Mouse (Mus musculus): ENCODE measurements at regions not wholly inside any gene's neighbourhood (a gene's known extent, or its start where the extent isn't known, plus 50 kb on each side); places are given as distances from the start of the nearest gene placed in this dataset.

- H3K27ac ChIP-seq (replicated peaks; ENCODE audit: low read depth, low read length): no peak overlapping the region
- no peak overlapping the region for H3K4me3 ChIP-seq (ENCODE audit: insufficient read depth, low read depth, low read length)
- no peaks in the 10 kb centered on the region for H3K4me1 ChIP-seq (ENCODE audit: control insufficient read depth, insufficient read depth, insufficient read length, low read length)
Measured at GRCm38 (mm10) chr14:48024051-48024693, 96.5 kb upstream of the Peli2 start.

- H3K27ac ChIP-seq (replicated peaks; ENCODE audit: low read depth, low read length): no peak overlapping the region
- H3K4me1 ChIP-seq (ENCODE audit: control insufficient read depth, insufficient read depth, insufficient read length, low read length): no peaks in the 10 kb centered on the region
- H3K4me3 ChIP-seq (ENCODE audit: insufficient read depth, low read depth, low read length): no peak overlapping the region
Measured at GRCm38 (mm10) chr14:48039286-48039790, 81.3 kb upstream of the Peli2 start.

DNA sequence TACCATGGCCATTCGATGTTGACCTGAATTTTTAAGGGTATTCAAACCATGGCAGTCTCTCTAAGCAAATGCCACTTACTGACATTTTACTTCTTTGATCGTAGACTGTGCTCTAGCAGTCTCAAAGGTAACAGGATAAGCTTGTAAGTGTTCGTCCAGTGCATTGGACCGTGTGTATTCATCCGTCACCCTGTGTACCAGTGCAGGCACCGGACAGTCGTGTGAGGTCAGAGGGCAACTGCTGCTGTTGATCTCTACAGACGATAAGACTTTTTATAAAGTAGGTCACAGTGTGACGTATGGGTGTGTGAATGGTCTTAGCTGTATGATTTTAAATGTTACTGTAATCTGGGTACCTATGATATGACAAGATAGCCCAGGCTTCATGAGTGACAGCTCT is 74.5 kb upstream of the Peli2 start:
- H3K27ac ChIP-seq (replicated peaks; ENCODE audit: low read depth, low read length): no peak overlapping the region
- no peak overlapping the region for H3K4me3 ChIP-seq (ENCODE audit: insufficient read depth, low read depth, low read length)
- H3K4me1 ChIP-seq (ENCODE audit: control insufficient read depth, insufficient read depth, insufficient read length, low read length): no peaks in the 10 kb centered on the region

- Histone ChIP-seq H3K4me1 (ENCODE audit: control insufficient read depth, insufficient read depth, insufficient read length, low read length) (no peaks in the 10 kb centered on the region), H3K4me3 (ENCODE audit: insufficient read depth, low read depth, low read length) (no peak overlapping the region), H3K27ac (replicated peaks; ENCODE audit: low read depth, low read length) (no peak overlapping the region)
Measured at GRCm38 (mm10) chr14:48046831-48047230, 73.8 kb upstream of the Peli2 start.

- H3K4me1 ChIP-seq (ENCODE audit: control insufficient read depth, insufficient read depth, insufficient read length, low read length): no peaks in the 10 kb centered on the region
- no peak overlapping the region for H3K4me3 ChIP-seq (ENCODE audit: insufficient read depth, low read depth, low read length)
- H3K27ac ChIP-seq (replicated peaks; ENCODE audit: low read depth, low read length): no peak overlapping the region
Measured at GRCm38 (mm10) chr14:48049698-48050459, 70.7 kb upstream of the Peli2 start.

DNA sequence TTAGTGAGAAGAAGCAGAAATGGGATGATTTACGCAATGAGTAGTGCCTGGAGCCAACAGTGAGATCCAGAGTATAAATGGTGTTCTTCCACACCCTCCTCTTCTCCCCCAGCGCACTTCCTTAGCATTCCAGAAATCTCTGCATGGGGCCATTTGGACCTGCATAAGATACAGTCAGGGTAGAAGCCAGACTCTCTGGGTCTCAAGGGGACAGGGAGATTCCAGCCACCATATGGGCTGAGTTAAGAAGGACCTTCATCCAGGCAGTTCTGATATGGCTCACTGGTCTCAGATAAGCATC is 70.2 kb upstream of the Peli2 start:
- no peak overlapping the region for H3K4me3 ChIP-seq (ENCODE audit: insufficient read depth, low read depth, low read length)
- no peak overlapping the region for H3K27ac ChIP-seq (replicated peaks; ENCODE audit: low read depth, low read length)
- H3K4me1 ChIP-seq (ENCODE audit: control insufficient read depth, insufficient read depth, insufficient read length, low read length): no peaks in the 10 kb centered on the region

DNA sequence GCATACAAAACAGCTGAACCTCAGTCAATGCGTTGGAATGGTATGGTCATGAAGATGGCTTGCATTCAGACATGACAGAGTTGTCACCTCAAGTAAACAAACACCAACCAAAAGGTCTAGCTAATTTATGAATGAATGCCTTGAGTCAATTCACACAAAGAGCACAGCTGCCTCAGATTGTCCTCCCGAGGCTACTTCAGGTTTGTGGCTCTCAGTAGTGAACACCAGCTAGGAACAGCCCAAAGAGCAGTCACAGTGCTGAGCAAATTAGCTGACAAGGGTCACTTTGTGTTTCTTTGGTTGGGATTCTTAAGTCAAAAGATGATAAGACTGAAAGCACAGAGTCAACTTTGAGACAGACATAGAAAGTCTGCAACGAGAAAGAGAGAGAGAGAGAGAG is 68.7 kb upstream of the Peli2 start:
- Histone ChIP-seq H3K27ac (replicated peaks; ENCODE audit: low read depth, low read length) (no peak overlapping the region), H3K4me1 (ENCODE audit: control insufficient read depth, insufficient read depth, insufficient read length, low read length) (no peaks in the 10 kb centered on the region), H3K4me3 (ENCODE audit: insufficient read depth, low read depth, low read length) (no peak overlapping the region)

GRCm38 (mm10) chr14:48052405-48052804 is 68.2 kb upstream of the Peli2 start:
- Histone ChIP-seq H3K27ac (replicated peaks; ENCODE audit: low read depth, low read length) (no peak overlapping the region), H3K4me1 (ENCODE audit: control insufficient read depth, insufficient read depth, insufficient read length, low read length) (no peaks in the 10 kb centered on the region), H3K4me3 (ENCODE audit: insufficient read depth, low read depth, low read length) (no peak overlapping the region)

- Histone ChIP-seq H3K4me1 (ENCODE audit: control insufficient read depth, insufficient read depth, insufficient read length, low read length) (no peaks in the 10 kb centered on the region), H3K27ac (replicated peaks; ENCODE audit: low read depth, low read length) (no peak overlapping the region)
Measured at GRCm38 (mm10) chr14:48053151-48053550, 67.5 kb upstream of the Peli2 start.

GRCm38 (mm10) chr14:48054719-48055118 is 65.9 kb upstream of the Peli2 start:
- no peak overlapping the region for H3K4me3 ChIP-seq (ENCODE audit: insufficient read depth, low read depth, low read length)
- H3K4me1 ChIP-seq (ENCODE audit: control insufficient read depth, insufficient read depth, insufficient read length, low read length): no peaks in the 10 kb centered on the region
- no peak overlapping the region for H3K27ac ChIP-seq (replicated peaks; ENCODE audit: low read depth, low read length)

More at GRCm38 (mm10) chr14:48053151-48053550, 67.5 kb upstream of the Peli2 start:
- H3K4me3 ChIP-seq (ENCODE audit: insufficient read depth, low read depth, low read length): no peak overlapping the region

GRCm38 (mm10) chr14:48055861-48056260 is 64.8 kb upstream of the Peli2 start:
- Histone ChIP-seq H3K27ac (replicated peaks; ENCODE audit: low read depth, low read length) (no peak overlapping the region), H3K4me1 (ENCODE audit: control insufficient read depth, insufficient read depth, insufficient read length, low read length) (no peaks in the 10 kb centered on the region), H3K4me3 (ENCODE audit: insufficient read depth, low read depth, low read length) (no peak overlapping the region)

DNA sequence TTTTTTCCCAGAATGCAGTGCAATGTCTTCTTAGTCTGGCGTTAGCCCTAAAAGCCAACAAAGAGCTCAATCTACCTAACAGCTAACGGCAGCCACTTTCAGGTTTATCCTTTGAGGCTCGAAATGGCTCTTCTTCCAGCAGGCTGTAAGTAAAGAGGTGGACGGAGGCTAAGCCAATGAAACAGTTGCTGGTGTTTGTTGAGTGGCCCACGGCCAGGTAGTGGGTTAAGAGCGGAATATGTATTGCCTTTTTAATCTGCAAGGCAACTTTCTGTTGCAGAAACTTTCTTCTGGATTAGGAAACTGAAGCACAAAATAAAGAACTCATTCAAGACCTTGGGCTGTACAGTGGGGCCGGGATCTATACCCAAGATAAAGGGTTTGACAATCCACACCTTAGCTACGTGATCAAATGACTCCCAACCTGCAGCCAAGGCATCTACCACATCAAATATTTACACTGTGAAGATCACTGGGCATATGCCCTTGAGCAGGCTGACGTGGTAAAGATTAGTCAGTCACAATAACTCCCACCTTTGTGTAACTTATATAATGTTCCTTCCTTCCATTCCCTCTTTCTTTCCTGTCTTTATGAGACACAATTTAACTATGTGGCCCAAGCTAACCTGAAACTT is 62.3 kb upstream of the Peli2 start:
- no peak overlapping the region for H3K4me3 ChIP-seq (ENCODE audit: insufficient read depth, low read depth, low read length)
- H3K4me1 ChIP-seq (ENCODE audit: control insufficient read depth, insufficient read depth, insufficient read length, low read length): no peaks in the 10 kb centered on the region
- no peak overlapping the region for H3K27ac ChIP-seq (replicated peaks; ENCODE audit: low read depth, low read length)

DNA sequence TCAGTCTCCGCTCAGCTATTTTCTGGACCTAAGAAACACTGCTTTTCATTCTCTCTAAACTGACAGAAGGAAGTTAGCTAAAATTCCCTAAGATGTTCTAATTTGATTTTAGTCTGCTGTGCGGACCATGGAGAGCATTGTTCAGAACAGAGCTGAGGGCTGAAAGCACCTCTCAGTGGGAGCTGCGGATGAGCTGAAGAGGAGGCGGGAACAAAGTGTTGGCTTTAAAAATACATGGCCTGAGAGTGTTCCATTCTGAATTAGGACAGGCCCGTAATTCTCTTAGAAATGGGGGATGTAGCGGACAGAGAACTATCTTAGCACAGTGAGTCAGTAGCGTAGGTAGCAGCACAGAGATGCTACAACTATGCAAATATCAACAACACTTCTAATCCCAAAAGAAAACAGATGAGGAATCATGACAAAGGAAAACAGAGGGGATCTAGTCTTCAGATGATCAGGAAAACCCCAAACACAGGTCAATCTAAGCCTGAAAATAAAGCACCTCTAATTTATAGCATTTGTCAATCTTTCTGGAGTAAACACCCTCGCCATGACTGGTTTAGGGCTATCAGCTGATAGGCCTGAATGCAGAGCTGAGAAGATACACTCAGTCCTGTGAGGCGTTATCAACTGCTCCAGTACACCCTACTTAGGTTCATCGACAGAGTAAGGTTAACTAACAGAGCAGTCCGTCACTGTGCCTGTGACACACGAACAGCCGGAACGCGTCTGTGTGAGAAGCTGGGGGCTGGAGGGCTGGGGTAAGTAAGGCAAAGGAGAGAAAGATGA is 60.8 kb upstream of the Peli2 start:
- Histone ChIP-seq H3K4me3 (ENCODE audit: insufficient read depth, low read depth, low read length) (no peak overlapping the region), H3K27ac (replicated peaks; ENCODE audit: low read depth, low read length) (no peak overlapping the region), H3K4me1 (ENCODE audit: control insufficient read depth, insufficient read depth, insufficient read length, low read length) (no peaks in the 10 kb centered on the region)

DNA sequence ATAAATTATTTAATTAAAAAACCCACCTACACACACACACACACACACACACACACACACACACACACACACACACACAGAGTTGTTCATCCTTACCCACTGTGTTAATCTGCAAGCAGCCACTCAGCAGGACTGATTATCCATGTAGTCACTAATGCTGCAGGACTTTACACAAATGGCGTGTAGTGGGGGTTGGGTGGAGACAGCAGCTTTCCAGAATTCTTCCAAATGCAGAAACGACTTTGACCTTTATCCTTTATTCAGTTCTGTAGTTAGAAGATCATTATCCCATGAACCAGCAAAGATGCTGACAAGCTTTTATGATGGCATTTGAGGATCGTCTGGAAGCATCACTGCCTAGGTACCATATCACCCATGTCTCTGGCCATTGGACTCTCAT is 52.0 kb upstream of the Peli2 start:
- Histone ChIP-seq H3K4me3 (ENCODE audit: insufficient read depth, low read depth, low read length) (no peak overlapping the region), H3K27ac (replicated peaks; ENCODE audit: low read depth, low read length) (no peak overlapping the region), H3K4me1 (ENCODE audit: control insufficient read depth, insufficient read depth, insufficient read length, low read length) (peaks cover 4% of the 10 kb centered on the region; the same call in 1 of the 2 replicates)

Measured in brown adipose tissue, adult 24 weeks (tissue).